Mouse (Mus musculus) left cerebral cortex, adult 8-10 months (tissue): Measurements from ENCODE around the gene Gm7861. TPM values are rescaled to one million over a fixed set of nuclear protein-coding genes. Genes with fewer than 3 reads are reported as not detected.
"Not testable (repeated sequence)": the region's sequence is repeated elsewhere in the genome, so short reads cannot be mapped to it uniquely, and the experiment has no call there.

Source experiments
- DNase-seq, 2 experiments: peaks; one replicate each; pipeline ENCODE4 v3.0.0; 2022; ENCODE audit warnings: low spot score in 2 of 2
- total RNA-seq, 4 experiments: library from RNA; stranded (reverse); gene quantifications; 2 replicates each; pipeline ENCODE4 v1.2.4; 2022

The Gm7861 gene
- not detected for total RNA-seq

DNA sequence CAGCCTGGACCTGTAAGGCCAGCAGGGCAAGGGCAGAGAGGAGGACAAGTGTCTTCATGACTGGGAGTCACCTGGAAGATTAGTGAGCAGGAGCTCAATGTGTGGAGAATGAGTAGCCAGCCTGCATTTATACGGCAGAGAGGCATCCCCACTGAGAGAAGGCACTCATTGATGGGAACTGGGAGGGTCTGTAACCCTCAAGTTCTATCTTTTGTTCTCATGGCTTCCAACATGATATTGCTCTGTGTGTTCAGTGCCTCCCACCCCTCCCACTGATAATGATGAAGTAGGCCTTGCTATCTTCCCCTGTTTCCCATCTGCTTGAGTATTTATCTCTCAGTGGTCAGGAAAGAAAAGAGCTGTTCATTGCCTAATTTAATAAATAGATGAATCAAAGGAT lies at the start of gene Gm7861:
Gene Gm7861, minus strand, starts transcription at position 101 of the 400 bp plus-strand sequence.
- DNase-seq = not testable (repeated sequence)

DNA sequence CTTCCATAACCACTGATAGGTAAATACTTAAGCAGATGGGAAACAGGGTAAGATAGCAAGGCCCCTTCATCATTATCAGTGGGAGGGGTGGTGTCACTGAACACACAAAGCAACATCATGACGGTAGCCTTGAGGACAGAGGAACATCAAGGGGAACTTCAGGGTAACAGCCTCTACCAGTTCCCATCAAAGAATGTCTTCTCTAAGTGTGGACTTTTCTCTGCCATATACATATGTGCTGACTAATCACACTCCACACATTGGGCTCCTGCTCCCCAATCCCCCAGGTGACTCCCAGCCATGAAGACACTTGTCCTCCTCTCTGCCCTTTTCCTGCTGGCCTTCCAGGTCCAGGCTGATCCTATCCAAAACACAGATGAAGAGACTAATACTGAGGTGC lies 23.6 kb upstream of the Gm7861 start, which contains the start of gene Defa26:
Gene Defa26, plus strand, starts transcription at position 301 of the 400 bp plus-strand sequence.
- DNase-seq = not testable (repeated sequence)

DNA sequence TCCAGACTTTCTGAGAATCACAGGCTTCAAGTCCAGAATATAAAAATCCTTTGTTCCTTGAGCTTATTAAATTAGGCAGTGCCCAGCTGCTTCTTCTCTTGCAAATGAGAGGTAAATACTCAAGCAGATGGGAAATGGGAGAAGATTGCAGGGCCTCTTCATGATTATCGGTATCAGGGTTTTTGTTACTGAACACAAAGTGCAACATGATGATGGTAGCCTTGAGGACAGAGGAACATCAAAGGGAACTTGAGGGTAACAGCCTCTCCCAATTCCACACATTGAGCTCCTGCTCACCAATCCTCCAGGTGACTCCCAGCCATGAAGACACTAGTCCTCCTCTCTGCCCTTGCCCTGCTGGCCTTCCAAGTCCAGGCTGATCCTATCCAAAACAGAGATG lies 11.6 kb downstream of the Gm7861 start, which contains the start of gene Defa28:
Gene Defa28, plus strand, starts transcription at position 301 of the 400 bp plus-strand sequence.
- not testable (repeated sequence) for DNase-seq

DNA sequence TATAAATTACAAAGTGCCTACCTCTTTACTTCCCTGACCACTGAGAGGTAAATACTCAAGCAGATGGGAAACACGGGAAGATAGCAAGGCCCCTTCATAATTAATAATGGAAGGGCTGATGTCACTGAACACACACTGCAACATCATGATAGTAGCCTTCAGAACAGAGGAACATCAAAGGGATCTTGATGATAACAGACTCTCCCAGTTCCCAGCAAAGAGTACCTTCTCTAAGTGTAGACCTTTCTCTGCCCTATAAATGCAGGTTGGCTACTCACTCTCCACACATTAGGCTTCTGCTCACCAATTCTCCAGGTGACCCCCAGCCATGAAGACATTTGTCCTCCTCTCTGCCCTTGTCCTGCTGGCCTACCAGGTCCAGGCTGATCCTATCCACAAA lies 29.2 kb downstream of the Gm7861 start, which contains the start of gene Defa37:
Gene Defa37, plus strand, starts transcription at position 301 of the 400 bp plus-strand sequence.
- not testable (repeated sequence) for DNase-seq

Other genes with a start within 250 kb of the Gm7861 start
- gene Defa2, start 216.0 kb downstream of the Gm7861 start, total RNA-seq = not detected
- gene Defa33, start 202.7 kb downstream of the Gm7861 start, total RNA-seq = not detected
- gene Defa36, start 167.1 kb downstream of the Gm7861 start, total RNA-seq = not detected
- gene Gm7849, start 137.9 kb downstream of the Gm7861 start, total RNA-seq = not detected
- not detected for gene Defa20, start 85.2 kb downstream of the Gm7861 start, total RNA-seq
- not detected for gene Defa32, start 65.5 kb downstream of the Gm7861 start, total RNA-seq
- gene Defa37, start 29.1 kb downstream of the Gm7861 start, total RNA-seq = not detected
- gene Defa28, start 11.5 kb downstream of the Gm7861 start, total RNA-seq = not detected
- gene Defa26, start 23.7 kb upstream of the Gm7861 start, total RNA-seq = not detected
- gene Defa17, start 61.3 kb upstream of the Gm7861 start, total RNA-seq = not detected
- gene Defa34, start 71.3 kb upstream of the Gm7861 start, total RNA-seq = not detected
- gene AY761184, start 109.1 kb upstream of the Gm7861 start, total RNA-seq = not detected
- gene Defa24, start 140.0 kb upstream of the Gm7861 start, total RNA-seq = not detected
- not detected for gene Defb50, start 229.0 kb upstream of the Gm7861 start, total RNA-seq
- not detected for gene Defb2, start 245.4 kb upstream of the Gm7861 start, total RNA-seq